In genomic region chr15:97280131-97280530, GRCm38 (mm10) we compare ENCODE assay signal across 26 mouse cellular contexts.
"Had no signal": no experiment of that assay in that cellular context is flagged by ENCODE, and none has a peak within 500 bp of the region (broad histone marks: within the 10 kb centered on the region; RNA-seq: fewer than 3 reads in every experiment).

No protein-coding gene starts in this region.

- H3K27me3 ChIP-seq: heart, embryonic 13.5 days; heart, embryonic 15.5 days; limb, embryonic 12.5 days; liver, embryonic 13.5 days; liver, embryonic 15.5 days had no signal

- H3K4me1 ChIP-seq: heart, embryonic 15.5 days; liver, embryonic 13.5 days; liver, embryonic 15.5 days had no signal

- H3K9ac ChIP-seq: heart, embryonic 13.5 days; heart, embryonic 15.5 days; hindbrain, embryonic 14.5 days; liver, embryonic 13.5 days; liver, embryonic 15.5 days had no signal

- H3K4me2 ChIP-seq: heart, embryonic 11.5 days; heart, embryonic 13.5 days; heart, embryonic 15.5 days; hindbrain, embryonic 14.5 days; limb, embryonic 12.5 days; liver, embryonic 11.5 days; liver, embryonic 13.5 days; liver, embryonic 15.5 days had no signal

- H3K36me3 ChIP-seq: heart, embryonic 13.5 days; heart, embryonic 15.5 days; limb, embryonic 12.5 days; liver, embryonic 13.5 days; liver, embryonic 15.5 days had no signal

- H3K9me3 ChIP-seq: heart, embryonic 13.5 days; heart, embryonic 15.5 days; limb, embryonic 12.5 days; liver, embryonic 13.5 days; liver, embryonic 15.5 days had no signal

- DNase-seq: gastrocnemius, adult 2 months; gastrocnemius, postnatal 10 days; gastrocnemius, postnatal 25 days; heart, adult 2 months; heart, postnatal 14 days; heart, postnatal 4 days; kidney, adult 18-20 months; kidney, adult 8-10 months; kidney, postnatal 10 days; kidney, postnatal 25 days; kidney, postnatal 4 days; left cerebral cortex, postnatal 4 days; liver; liver, embryonic 13.5 days had no signal

- H3K27ac ChIP-seq: gastrocnemius, adult 2 months; heart, adult 2 months; heart, embryonic 13.5 days; heart, embryonic 15.5 days; hindbrain, embryonic 14.5 days; layer of hippocampus, adult 2 months; limb, embryonic 12.5 days; liver, embryonic 13.5 days; liver, embryonic 15.5 days had no signal

- ATAC-seq: forebrain, embryonic 16.5 days; hindbrain, embryonic 16.5 days; inflammation-experienced regulatory T-cells, adult 6 months; intestine, embryonic 16.5 days had no signal

- H3K4me3 ChIP-seq: gastrocnemius, adult 2 months; heart, adult 2 months; heart, embryonic 13.5 days; heart, embryonic 15.5 days; layer of hippocampus, adult 2 months; limb, embryonic 12.5 days; liver, embryonic 13.5 days; liver, embryonic 15.5 days had no signal
